Mouse (Mus musculus): ENCODE data around the gene Car14. TPM values are rescaled to one million over a fixed set of nuclear protein-coding genes. Genes with fewer than 3 reads are reported as not detected.

The Car14 gene
- polyA plus RNA-seq, 1 experiment = not detected

DNA sequence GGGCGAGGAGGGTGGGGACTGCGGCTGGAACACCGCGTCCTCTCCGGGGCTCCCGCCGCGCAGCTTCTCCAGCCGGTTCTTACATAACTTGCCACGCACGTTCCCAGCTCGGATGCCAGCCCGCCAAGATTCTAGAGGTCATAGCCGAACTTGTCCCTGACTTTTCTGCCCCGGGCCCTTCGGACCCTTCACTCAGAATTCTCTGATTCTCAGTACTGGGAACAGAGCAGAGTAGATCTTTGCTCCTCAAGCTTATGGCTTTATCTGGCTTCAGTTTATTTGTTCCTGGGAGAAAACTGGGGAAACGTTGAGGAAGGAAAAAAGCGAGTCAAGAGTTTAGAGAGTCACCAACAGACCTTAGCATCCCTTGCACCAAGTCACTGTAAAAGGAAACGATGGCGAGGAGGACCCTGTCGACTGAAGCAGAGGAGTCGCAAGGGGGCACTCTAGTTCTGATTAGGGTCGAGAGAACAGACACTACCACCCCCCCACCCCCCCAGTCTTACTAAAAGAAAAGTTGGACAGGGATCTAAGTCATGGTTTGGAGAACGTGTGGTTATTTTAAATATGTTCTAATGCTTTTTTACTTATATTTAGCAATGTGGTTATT lies 21.6 kb downstream of the Car14 start:
- H3K27me3 ChIP-seq (replicated peaks) = peaks cover 4% of the 10 kb centered on the region
- no peaks in the 10 kb centered on the region for H3K9me3 ChIP-seq
- H3K4me1 ChIP-seq = peaks cover 34% of the 10 kb centered on the region
- TF ChIP-seq FLI1 (IDR thresholded peaks at IDR 0.05; ENCODE audit: low read length) (no peak), GATA1 (IDR thresholded peaks at IDR 0.05; ENCODE audit: borderline replicate concordance, low read length) (no peak)
- H3K36me3 ChIP-seq (replicated peaks; ENCODE audit: low read length) = peaks cover 27% of the 10 kb centered on the region
- H3K4me3 ChIP-seq (replicated peaks) = peak overlapping the region; percentile 93

- H3K36me3 ChIP-seq (replicated peaks; ENCODE audit: low read length) = peaks cover 33% of the 10 kb centered on the region
- H3K9me3 ChIP-seq = no peaks in the 10 kb centered on the region
- peaks cover 29% of the 10 kb centered on the region for H3K4me1 ChIP-seq
- peak within 1 kb of the TSS; percentile 93 for H3K4me3 ChIP-seq (replicated peaks)
- TF ChIP-seq GATA1 (IDR thresholded peaks at IDR 0.05; ENCODE audit: borderline replicate concordance, low read length) (no peak), FLI1 (IDR thresholded peaks at IDR 0.05; ENCODE audit: low read length) (no peak)
- peaks cover 1% of the 10 kb centered on the region for H3K27me3 ChIP-seq (replicated peaks)
Observed at GRCm38 (mm10) chr3:95881979-95882815, 22.3 kb downstream of the Car14 start, which contains the start of gene Ciart. Gene Ciart, minus strand, starts transcription at chr3:95882251.

DNA sequence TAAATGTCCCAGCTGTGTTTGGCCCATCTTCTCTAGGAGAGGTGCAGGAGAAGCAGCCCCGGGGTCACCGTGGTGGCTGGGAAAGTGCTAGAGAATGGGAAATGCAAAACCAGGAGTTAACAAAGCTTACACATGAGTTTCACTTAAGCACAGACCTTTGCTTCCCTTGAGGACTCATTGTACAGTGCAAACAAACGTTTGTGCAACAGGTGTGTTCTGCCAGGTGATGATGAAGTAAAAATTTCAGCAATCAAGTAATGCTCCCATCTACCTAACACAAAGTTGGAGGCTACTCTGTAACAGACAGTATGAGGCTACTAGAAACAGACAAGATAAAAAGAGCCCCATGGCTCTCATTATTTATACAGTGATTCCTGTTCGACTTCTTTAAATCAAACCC lies 25.4 kb downstream of the Car14 start:
- TF ChIP-seq FLI1 (IDR thresholded peaks at IDR 0.05; ENCODE audit: low read length) (no peak), GATA1 (IDR thresholded peaks at IDR 0.05; ENCODE audit: borderline replicate concordance, low read length) (no peak)
- Histone ChIP-seq H3K9me3 (no peaks in the 10 kb centered on the region), H3K4me3 (replicated peaks) (no peak overlapping the region), H3K36me3 (replicated peaks; ENCODE audit: low read length) (peaks cover 37% of the 10 kb centered on the region), H3K27me3 (replicated peaks) (no peaks in the 10 kb centered on the region), H3K4me1 (peaks cover 40% of the 10 kb centered on the region)

- H3K9me3 ChIP-seq = no peaks in the 10 kb centered on the region
- no peak for TF ChIP-seq GATA1 (IDR thresholded peaks at IDR 0.05; ENCODE audit: borderline replicate concordance, low read length)
- peak overlapping the region; percentile 97 for H3K4me3 ChIP-seq (replicated peaks)
- H3K27me3 ChIP-seq (replicated peaks) = no peaks in the 10 kb centered on the region
- peaks cover 36% of the 10 kb centered on the region for H3K4me1 ChIP-seq
- H3K36me3 ChIP-seq (replicated peaks; ENCODE audit: low read length) = peaks cover 42% of the 10 kb centered on the region
Observed at GRCm38 (mm10) chr3:95872048-95872447, 32.4 kb downstream of the Car14 start.

- TF ChIP-seq GATA1 (IDR thresholded peaks at IDR 0.05; ENCODE audit: borderline replicate concordance, low read length) (no peak), FLI1 (IDR thresholded peaks at IDR 0.05; ENCODE audit: low read length) (peak; percentile 58; the same call in 1 of the 2 replicates)
- Histone ChIP-seq H3K4me1 (peaks cover 36% of the 10 kb centered on the region), H3K27me3 (replicated peaks) (no peaks in the 10 kb centered on the region), H3K9me3 (no peaks in the 10 kb centered on the region), H3K36me3 (replicated peaks; ENCODE audit: low read length) (peaks cover 46% of the 10 kb centered on the region), H3K4me3 (replicated peaks) (peak within 1 kb of the TSS; percentile 97)
Observed at GRCm38 (mm10) chr3:95871392-95871867, 33.1 kb downstream of the Car14 start, which contains the start of gene Mrps21. Gene Mrps21, minus strand, starts transcription at chr3:95871519.

DNA sequence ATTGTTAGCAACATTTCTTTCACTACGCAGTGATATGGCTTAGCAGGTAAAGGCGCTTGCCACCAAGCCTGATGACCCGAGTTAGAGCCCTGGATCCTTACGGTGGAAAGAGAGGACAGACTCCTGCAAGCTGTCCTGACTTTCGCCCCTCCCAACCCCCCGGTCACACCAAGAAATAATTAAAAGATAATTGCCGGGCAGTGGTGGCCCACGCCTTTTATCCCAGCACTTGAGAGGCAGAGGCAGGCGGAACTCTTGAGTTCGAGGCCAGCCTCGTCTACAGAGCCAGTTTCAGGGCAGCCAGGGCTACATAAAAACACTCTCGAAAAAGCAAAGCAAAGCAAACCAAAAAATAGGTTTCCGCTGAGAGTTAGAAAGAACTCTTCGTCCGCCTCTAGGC lies 33.5 kb downstream of the Car14 start:
- H3K9me3 ChIP-seq = no peaks in the 10 kb centered on the region
- TF ChIP-seq GATA1 (IDR thresholded peaks at IDR 0.05; ENCODE audit: borderline replicate concordance, low read length) (no peak), FLI1 (IDR thresholded peaks at IDR 0.05; ENCODE audit: low read length) (no peak)
- H3K4me3 ChIP-seq (replicated peaks) = peak overlapping the region; percentile 97
- no peaks in the 10 kb centered on the region for H3K27me3 ChIP-seq (replicated peaks)
- peaks cover 49% of the 10 kb centered on the region for H3K36me3 ChIP-seq (replicated peaks; ENCODE audit: low read length)
- peaks cover 36% of the 10 kb centered on the region for H3K4me1 ChIP-seq

GRCm38 (mm10) chr3:95867408-95867807 lies 37.1 kb downstream of the Car14 start:
- H3K9me3 ChIP-seq = no peaks in the 10 kb centered on the region
- peaks cover 21% of the 10 kb centered on the region for H3K4me1 ChIP-seq
- peaks cover 70% of the 10 kb centered on the region for H3K36me3 ChIP-seq (replicated peaks; ENCODE audit: low read length)
- no peak for TF ChIP-seq GATA1 (IDR thresholded peaks at IDR 0.05; ENCODE audit: borderline replicate concordance, low read length)
- no peak for TF ChIP-seq FLI1 (IDR thresholded peaks at IDR 0.05; ENCODE audit: low read length)
- no peaks in the 10 kb centered on the region for H3K27me3 ChIP-seq (replicated peaks)
- H3K4me3 ChIP-seq (replicated peaks) = no peak overlapping the region

DNA sequence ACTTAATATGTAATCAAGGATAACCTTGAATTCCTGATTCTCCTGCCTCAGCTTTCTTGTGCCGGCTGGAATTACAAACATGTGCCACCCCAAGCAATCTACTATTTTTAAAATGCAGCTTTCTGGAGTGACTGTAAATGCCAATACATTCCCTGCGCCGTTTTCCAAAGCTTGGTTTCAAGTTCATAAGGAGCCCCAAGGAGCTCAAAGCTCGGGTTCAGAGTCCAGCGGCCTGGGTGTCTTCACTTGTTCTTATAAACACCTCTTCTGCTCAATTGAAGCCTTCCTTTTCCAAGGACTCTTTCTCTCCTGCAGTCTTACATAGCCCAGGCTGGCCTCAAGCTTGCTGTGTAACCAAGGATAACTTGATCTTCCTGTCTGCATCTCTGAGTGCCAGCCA lies 38.4 kb downstream of the Car14 start:
- H3K36me3 ChIP-seq (replicated peaks; ENCODE audit: low read length) = peaks cover 72% of the 10 kb centered on the region
- H3K27me3 ChIP-seq (replicated peaks) = no peaks in the 10 kb centered on the region
- peaks cover 15% of the 10 kb centered on the region for H3K4me1 ChIP-seq
- no peak for TF ChIP-seq FLI1 (IDR thresholded peaks at IDR 0.05; ENCODE audit: low read length)
- no peak for TF ChIP-seq GATA1 (IDR thresholded peaks at IDR 0.05; ENCODE audit: borderline replicate concordance, low read length)
- H3K9me3 ChIP-seq = no peaks in the 10 kb centered on the region
- H3K4me3 ChIP-seq (replicated peaks) = no peak overlapping the region

- H3K27me3 ChIP-seq (replicated peaks) = no peaks in the 10 kb centered on the region
- no peaks in the 10 kb centered on the region for H3K9me3 ChIP-seq
- H3K36me3 ChIP-seq (replicated peaks; ENCODE audit: low read length) = peaks cover 72% of the 10 kb centered on the region
- H3K4me1 ChIP-seq = peaks cover 15% of the 10 kb centered on the region
- no peak overlapping the region for H3K4me3 ChIP-seq (replicated peaks)
- TF ChIP-seq FLI1 (IDR thresholded peaks at IDR 0.05; ENCODE audit: low read length) (no peak), GATA1 (IDR thresholded peaks at IDR 0.05; ENCODE audit: borderline replicate concordance, low read length) (no peak)
Observed at GRCm38 (mm10) chr3:95865571-95865970, 38.9 kb downstream of the Car14 start.

- H3K4me1 ChIP-seq = peaks cover 12% of the 10 kb centered on the region
- no peaks in the 10 kb centered on the region for H3K27me3 ChIP-seq (replicated peaks)
- no peak overlapping the region for H3K4me3 ChIP-seq (replicated peaks)
- H3K36me3 ChIP-seq (replicated peaks; ENCODE audit: low read length) = peaks cover 72% of the 10 kb centered on the region
- no peaks in the 10 kb centered on the region for H3K9me3 ChIP-seq
- TF ChIP-seq GATA1 (IDR thresholded peaks at IDR 0.05; ENCODE audit: borderline replicate concordance, low read length) (no peak), FLI1 (IDR thresholded peaks at IDR 0.05; ENCODE audit: low read length) (no peak)
Observed at GRCm38 (mm10) chr3:95865050-95865449, 39.4 kb downstream of the Car14 start.

Data from megakaryocyte, embryonic 14.5 days (primary cell).